Mouse (Mus musculus) forebrain, embryonic 11.5 days (tissue): ENCODE measurements at regions not wholly inside any gene's neighbourhood (a gene's known extent, or its start where the extent isn't known, plus 50 kb on each side); places are given as distances from the start of the nearest gene placed in this dataset.

ENCODE experiments used
- ATAC-seq: fragments of 200-750 bp; cut with Nextera tagmentation; replicated peaks from 2 replicates; pipeline ENCODE4 v1.8.0; 2017; ENCODE audit warnings: moderate TSS enrichment; ENCODE audit not compliant: low FRiP score
- DNase-seq: peaks from one replicate; pipeline ENCODE4 v3.0.0-alpha.2; 2017; ENCODE audit warnings: low spot score
- H3K27ac ChIP-seq: fragments of 300-500 bp; sonication (generic); 2 replicates; pipeline ENCODE4 v1.5.1; 2014; ENCODE audit warnings: low read depth, low read length
- H3K27me3 ChIP-seq: fragments of 300-500 bp; sonication (generic); 2 replicates; pipeline ENCODE4 v1.6.1; 2014; ENCODE audit warnings: mild to moderate bottlenecking, low read length, mixed read lengths; ENCODE audit not compliant: control insufficient read depth, insufficient read depth
- H3K36me3 ChIP-seq: fragments of 300-500 bp; sonication (generic); 2 replicates; pipeline ENCODE4 v1.6.1; 2014; ENCODE audit warnings: mild to moderate bottlenecking, low read length, moderate library complexity, mixed read lengths; ENCODE audit not compliant: control insufficient read depth, insufficient read depth
- H3K4me1 ChIP-seq: fragments of 300-500 bp; sonication (generic); replicated peaks from 2 replicates; pipeline ENCODE4 v1.6.1; 2014; ENCODE audit warnings: low read length, mixed read lengths; ENCODE audit not compliant: control insufficient read depth, insufficient read depth
- H3K4me2 ChIP-seq: fragments of 300-500 bp; sonication (generic); 2 replicates; pipeline ENCODE4 v1.6.1; 2014; ENCODE audit warnings: low read depth, mild to moderate bottlenecking, low read length, moderate library complexity, mixed read lengths; ENCODE audit not compliant: severe bottlenecking
- H3K4me3 ChIP-seq: fragments of 300-500 bp; sonication (generic); 2 replicates; pipeline ENCODE4 v1.5.1; 2014; ENCODE audit warnings: low read depth, low read length
- H3K9ac ChIP-seq: fragments of 300-500 bp; sonication (generic); 2 replicates; pipeline ENCODE4 v1.6.1; 2014; ENCODE audit warnings: low read length
- H3K9me3 ChIP-seq: fragments of 300-500 bp; sonication (generic); 2 replicates; pipeline ENCODE4 v1.6.1; 2016; ENCODE audit warnings: low read length, mixed read lengths; ENCODE audit not compliant: control insufficient read depth
- WGBS: fragments of 180-500 bp; shearing (Covaris S2); extraction: QIAGEN DNeasy Blood & Tissue Kit; methylation state at CpG from one replicate; pipeline ENCODE4 v1.1.7; 2014; 5-methylcytosine and 5-hydroxymethylcytosine counted together

- no peaks in the 10 kb centered on the region for H3K9me3 ChIP-seq
- WGBS: 86% methylated on average over 3 of the region's 3 CpGs
- H3K27ac ChIP-seq: no peak overlapping the region
- DNase-seq (no peak), ATAC-seq (no peak)
- no peaks in the 10 kb centered on the region for H3K4me1 ChIP-seq
- H3K9ac ChIP-seq: no peak overlapping the region
- no peak overlapping the region for H3K4me2 ChIP-seq
- no peaks in the 10 kb centered on the region for H3K36me3 ChIP-seq
- H3K4me3 ChIP-seq: no peak overlapping the region
- no peaks in the 10 kb centered on the region for H3K27me3 ChIP-seq
These were observed 561.2 kb upstream of the Gm9747 start for GRCm38 (mm10) chr1:81671725-81672124.

- Histone ChIP-seq H3K27ac (no peak overlapping the region), H3K4me1 (no peaks in the 10 kb centered on the region), H3K36me3 (no peaks in the 10 kb centered on the region), H3K9me3 (no peaks in the 10 kb centered on the region), H3K9ac (no peak overlapping the region), H3K4me3 (no peak overlapping the region), H3K27me3 (no peaks in the 10 kb centered on the region), H3K4me2 (no peak overlapping the region)
- 83% methylated on average over 5 of the region's 5 CpGs for WGBS
- DNase-seq (no peak), ATAC-seq (no peak)
These were observed 557.2 kb upstream of the Gm9747 start for GRCm38 (mm10) chr1:81675576-81676342.

GRCm38 (mm10) chr1:81677768-81678400 is 555.0 kb upstream of the Gm9747 start:
- WGBS: 72% methylated on average over 1 of the region's 1 CpGs
- no peaks in the 10 kb centered on the region for H3K9me3 ChIP-seq
- no peaks in the 10 kb centered on the region for H3K36me3 ChIP-seq
- H3K27me3 ChIP-seq: no peaks in the 10 kb centered on the region
- ATAC-seq: no peak
- H3K4me3 ChIP-seq: no peak overlapping the region
- no peak overlapping the region for H3K9ac ChIP-seq
- no peak for DNase-seq
- no peak overlapping the region for H3K27ac ChIP-seq
- no peak overlapping the region for H3K4me2 ChIP-seq
- no peaks in the 10 kb centered on the region for H3K4me1 ChIP-seq

- Histone ChIP-seq H3K36me3 (no peaks in the 10 kb centered on the region), H3K9ac (no peak overlapping the region), H3K4me2 (no peak overlapping the region), H3K4me1 (no peaks in the 10 kb centered on the region), H3K27me3 (no peaks in the 10 kb centered on the region), H3K27ac (no peak overlapping the region), H3K4me3 (no peak overlapping the region), H3K9me3 (no peaks in the 10 kb centered on the region)
- ATAC-seq (no peak), DNase-seq (no peak)
These were observed 536.8 kb upstream of the Gm9747 start for GRCm38 (mm10) chr1:81696129-81696528.

GRCm38 (mm10) chr1:81709169-81709568 is 523.7 kb upstream of the Gm9747 start:
- Histone ChIP-seq H3K4me3 (no peak overlapping the region), H3K9ac (no peak overlapping the region), H3K27ac (no peak overlapping the region), H3K9me3 (no peaks in the 10 kb centered on the region), H3K4me1 (no peaks in the 10 kb centered on the region), H3K36me3 (no peaks in the 10 kb centered on the region), H3K27me3 (no peaks in the 10 kb centered on the region), H3K4me2 (no peak overlapping the region)
- ATAC-seq: no peak
- no peak for DNase-seq
- WGBS: 89% methylated on average over 4 of the region's 4 CpGs

GRCm38 (mm10) chr1:81717091-81717490 is 515.8 kb upstream of the Gm9747 start:
- no peak for ATAC-seq
- DNase-seq: no peak
- Histone ChIP-seq H3K27me3 (no peaks in the 10 kb centered on the region), H3K9ac (no peak overlapping the region), H3K4me3 (no peak overlapping the region), H3K36me3 (no peaks in the 10 kb centered on the region), H3K27ac (no peak overlapping the region), H3K9me3 (no peaks in the 10 kb centered on the region), H3K4me1 (no peaks in the 10 kb centered on the region), H3K4me2 (no peak overlapping the region)
- WGBS: 81% methylated on average over 6 of the region's 6 CpGs

- Histone ChIP-seq H3K4me1 (no peaks in the 10 kb centered on the region), H3K4me3 (no peak overlapping the region), H3K9me3 (no peaks in the 10 kb centered on the region), H3K36me3 (no peaks in the 10 kb centered on the region), H3K9ac (no peak overlapping the region), H3K4me2 (no peak overlapping the region), H3K27me3 (no peaks in the 10 kb centered on the region), H3K27ac (no peak overlapping the region)
- no peak for DNase-seq
- ATAC-seq: no peak
These were observed 514.7 kb upstream of the Gm9747 start for GRCm38 (mm10) chr1:81718233-81718632.

- Histone ChIP-seq H3K27me3 (no peaks in the 10 kb centered on the region), H3K27ac (no peak overlapping the region), H3K9ac (no peak overlapping the region), H3K4me2 (no peak overlapping the region), H3K4me1 (no peaks in the 10 kb centered on the region), H3K4me3 (no peak overlapping the region), H3K36me3 (no peaks in the 10 kb centered on the region), H3K9me3 (no peaks in the 10 kb centered on the region)
- ATAC-seq (no peak), DNase-seq (no peak)
- 90% methylated on average over 2 of the region's 2 CpGs for WGBS
These were observed 508.1 kb upstream of the Gm9747 start for GRCm38 (mm10) chr1:81724859-81725258.
